Mouse (Mus musculus): ENCODE results near the gene Pou5f1.
A peak's percentile ranks its signal among the peaks of the same experiment; 100 is the strongest.

Gene Pou5f1

DNA sequence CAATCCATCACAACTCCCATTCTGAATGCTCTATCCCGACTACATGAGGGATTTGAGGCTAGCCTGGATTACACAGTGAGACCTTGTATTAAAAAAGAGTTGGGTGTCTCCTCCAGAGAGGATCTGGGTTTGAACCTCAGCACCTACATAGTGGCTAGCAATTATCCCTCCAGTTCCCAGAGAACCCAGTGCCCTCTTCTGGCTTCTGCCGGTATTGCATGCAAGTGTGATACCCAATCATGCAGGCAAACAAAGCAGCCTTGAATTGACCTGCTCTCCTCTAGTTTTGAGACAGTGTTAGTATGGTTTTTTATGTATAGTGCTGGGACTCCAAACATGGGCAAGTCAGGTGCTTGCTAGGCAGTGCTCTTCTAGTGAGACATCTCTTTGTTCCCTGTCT is 8.1 kb downstream of the Pou5f1 start:
- peak; percentile 66 for DNase-seq (ENCODE audit: low read depth)

GRCm38 (mm10) chr17:35514756-35515155 is 8.9 kb downstream of the Pou5f1 start:
- no peak for DNase-seq (ENCODE audit: low read depth)

DNA sequence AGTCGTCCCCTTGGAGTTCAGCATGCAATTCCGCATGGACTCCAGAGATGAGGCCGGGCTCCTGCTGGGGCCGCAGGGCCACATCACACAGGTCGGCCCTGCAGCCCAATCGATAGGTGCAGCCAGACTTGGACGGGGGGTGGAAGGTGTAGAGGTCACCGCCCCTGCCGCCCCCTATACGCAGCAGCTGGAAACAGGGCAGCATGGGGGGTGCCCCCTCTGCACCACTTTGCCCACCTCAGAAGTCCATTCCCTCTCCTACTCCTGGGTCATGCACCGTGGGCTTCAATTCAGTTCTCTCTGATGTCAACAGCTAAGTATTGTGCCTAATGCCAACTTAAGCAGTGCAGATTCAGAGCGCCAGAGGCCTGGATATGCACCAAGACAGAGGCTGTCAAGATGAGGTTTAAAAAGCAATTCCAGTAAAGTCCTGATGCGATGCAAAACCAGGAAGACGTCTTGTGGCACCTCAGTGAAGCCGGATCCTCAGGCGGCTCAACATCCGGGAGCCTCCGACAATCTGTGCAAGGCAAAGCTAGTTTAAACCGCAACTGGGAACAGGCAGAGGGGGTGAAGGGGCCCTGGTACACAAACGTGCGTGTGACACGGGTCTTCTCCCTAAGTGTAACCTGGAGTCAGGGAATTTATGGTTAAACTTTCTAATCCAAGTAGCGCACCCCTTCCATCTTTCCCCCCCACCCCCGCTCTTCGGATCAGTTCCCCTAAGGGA is 10.3 kb downstream of the Pou5f1 start:
- DNase-seq (ENCODE audit: low read depth), result no peak

GRCm38 (mm10) chr17:35516652-35517500 is 11.1 kb downstream of the Pou5f1 start, which contains the start of the genes Tcf19 and Cchcr1:
TSS of gene Tcf19 (minus strand) at chr17:35516824.
TSS of gene Cchcr1 (plus strand) at chr17:35517100.
- DNase-seq (ENCODE audit: low read depth), result peak; percentile 97

- DNase-seq (ENCODE audit: low read depth), result no peak
Measured at GRCm38 (mm10) chr17:35517526-35517925, 11.7 kb downstream of the Pou5f1 start.

GRCm38 (mm10) chr17:35524354-35524753 is 18.5 kb downstream of the Pou5f1 start:
- DNase-seq (ENCODE audit: low read depth), result no peak

DNA sequence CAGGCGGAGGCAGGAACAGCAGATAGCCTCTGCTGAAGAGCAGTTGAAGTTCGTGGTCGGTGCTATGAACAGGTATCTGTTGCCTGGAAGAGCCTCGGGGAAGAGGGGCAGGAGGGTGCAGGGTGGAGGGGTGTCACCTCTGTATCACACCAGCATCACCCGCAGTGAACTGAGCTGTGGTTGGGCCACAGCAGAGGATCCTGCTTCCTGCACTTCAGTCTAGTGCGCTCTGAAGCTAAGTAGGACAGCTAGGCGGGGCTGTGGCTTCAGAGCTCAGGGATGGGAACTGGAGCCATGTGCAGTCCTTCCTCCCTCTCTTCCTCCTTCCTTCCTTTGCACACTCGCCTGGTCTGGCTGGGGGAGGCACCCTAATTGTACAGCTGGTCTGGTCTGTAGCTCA is 20.8 kb downstream of the Pou5f1 start:
- no peak for DNase-seq (ENCODE audit: low read depth)

DNA sequence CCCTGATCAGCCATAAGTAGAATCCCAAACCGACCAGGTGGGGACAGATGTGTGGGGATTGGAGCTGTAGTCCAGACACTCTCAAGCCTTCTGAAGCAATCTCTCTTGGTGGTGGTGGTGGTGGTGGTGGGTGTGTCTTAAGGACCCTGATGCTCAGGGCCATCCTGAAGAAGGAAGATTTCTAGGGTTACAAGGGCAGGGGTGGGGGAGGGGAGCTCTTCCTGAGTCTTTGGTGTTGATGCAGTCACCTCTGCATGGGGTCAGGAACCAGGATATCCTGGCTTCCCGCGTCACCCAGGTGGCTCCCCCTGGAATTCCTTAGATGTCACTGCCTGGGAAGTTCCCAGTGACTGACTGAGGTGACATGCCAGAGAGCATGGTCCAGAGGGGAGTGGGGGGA is 26.5 kb downstream of the Pou5f1 start:
- no peak for DNase-seq (ENCODE audit: low read depth)

DNA sequence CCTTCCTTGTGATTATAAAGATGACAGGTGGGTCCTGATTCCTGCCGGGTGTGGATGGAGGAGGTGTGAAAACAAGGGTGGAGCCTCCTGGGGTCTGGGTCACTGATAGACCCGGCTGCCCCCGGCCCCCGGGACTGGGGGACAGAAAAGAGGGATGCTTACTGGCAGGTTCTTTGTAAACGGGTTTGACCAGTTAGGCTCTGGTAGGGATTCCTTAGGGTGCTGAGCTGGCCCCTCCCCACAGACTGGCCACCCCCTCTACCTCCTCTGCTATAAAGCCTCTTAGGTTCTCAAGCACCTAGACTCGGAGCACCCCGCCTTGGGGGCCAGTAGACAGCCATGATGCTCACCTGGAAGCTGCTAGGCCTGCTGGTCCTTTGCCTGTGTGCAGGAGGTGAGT is 27.1 kb downstream of the Pou5f1 start, which contains the start of gene Psors1c2:
Gene Psors1c2, plus strand, starts transcription at position 301 of the 400 bp plus-strand sequence.
- no peak for DNase-seq (ENCODE audit: low read depth)

GRCm38 (mm10) chr17:35534343-35534742 is 28.5 kb downstream of the Pou5f1 start:
- DNase-seq (ENCODE audit: low read depth), result peak; percentile 57

- no peak for DNase-seq (ENCODE audit: low read depth)
Measured at GRCm38 (mm10) chr17:35537421-35537820, 31.6 kb downstream of the Pou5f1 start.

- no peak for DNase-seq (ENCODE audit: low read depth)
Measured at GRCm38 (mm10) chr17:35538476-35538875, 32.7 kb downstream of the Pou5f1 start.

- DNase-seq (ENCODE audit: low read depth), result no peak
Measured at GRCm38 (mm10) chr17:35539540-35539939, 33.7 kb downstream of the Pou5f1 start.

- DNase-seq (ENCODE audit: low read depth), result no peak
Measured at GRCm38 (mm10) chr17:35542761-35543411, 37.1 kb downstream of the Pou5f1 start.

DNA sequence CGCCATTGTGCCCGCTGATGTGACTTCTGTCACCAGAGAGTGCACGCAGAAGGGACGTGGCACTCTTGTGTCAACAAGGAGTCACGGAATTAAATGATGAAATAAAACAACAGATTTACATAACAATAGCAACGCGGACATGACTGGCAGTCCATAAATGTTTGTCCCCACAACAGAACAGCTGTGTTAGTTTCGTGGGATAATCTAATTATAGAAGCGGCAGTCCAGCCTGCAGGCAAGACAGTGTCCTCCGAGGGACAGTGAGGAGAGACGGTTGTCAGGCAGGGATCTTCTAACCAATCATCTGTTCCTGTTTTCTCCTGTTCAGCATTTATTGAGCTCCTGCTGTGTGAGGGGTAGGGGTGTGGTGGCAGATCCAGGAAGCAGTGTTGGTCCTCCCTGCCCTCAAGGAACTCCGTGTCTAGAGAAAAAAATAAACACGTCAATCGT is 37.6 kb downstream of the Pou5f1 start:
- DNase-seq (ENCODE audit: low read depth), result no peak

DNA sequence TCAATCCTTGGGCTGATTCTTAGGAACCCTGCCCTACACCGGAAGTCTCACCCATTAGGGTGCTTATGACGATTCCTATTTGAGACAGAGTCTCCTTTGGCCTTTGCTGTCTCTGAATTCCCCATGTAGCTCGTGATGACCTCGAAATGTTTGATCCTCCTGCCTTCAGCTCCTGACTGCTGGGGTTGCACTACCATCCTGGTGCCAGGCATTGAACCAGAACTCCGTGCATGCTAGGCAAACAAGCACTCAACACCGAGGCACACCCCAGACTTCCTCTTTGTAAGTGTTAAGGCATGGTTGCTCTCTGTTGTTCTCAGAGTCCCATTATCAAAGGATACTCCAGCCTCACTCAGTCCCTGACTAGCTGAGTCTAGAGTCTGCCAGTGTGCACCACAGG is 38.2 kb downstream of the Pou5f1 start:
- DNase-seq (ENCODE audit: low read depth), result no peak

GRCm38 (mm10) chr17:35544680-35545079 is 38.9 kb downstream of the Pou5f1 start:
- DNase-seq (ENCODE audit: low read depth), result peak; percentile 28

DNA sequence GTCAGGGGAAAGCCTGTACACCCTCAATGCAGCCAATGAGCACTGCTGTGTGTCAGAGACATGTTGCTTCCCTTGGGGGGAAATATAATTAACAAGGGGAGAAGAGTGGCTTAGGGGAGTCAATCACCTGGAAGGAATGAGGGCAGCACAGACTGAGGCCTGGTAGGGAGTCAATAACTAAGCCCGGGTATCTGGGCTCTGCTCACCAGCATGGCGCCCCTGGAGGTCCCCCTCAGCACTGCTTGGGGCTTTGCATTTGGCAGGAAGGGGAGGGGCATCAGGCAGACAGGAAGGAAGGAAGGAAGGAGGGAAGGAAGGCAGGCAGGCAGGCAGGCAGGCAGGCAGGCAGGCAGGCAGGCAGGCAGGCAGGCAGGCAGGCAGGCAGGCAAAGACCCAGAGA is 41.6 kb downstream of the Pou5f1 start:
- DNase-seq (ENCODE audit: low read depth), result no peak

DNA sequence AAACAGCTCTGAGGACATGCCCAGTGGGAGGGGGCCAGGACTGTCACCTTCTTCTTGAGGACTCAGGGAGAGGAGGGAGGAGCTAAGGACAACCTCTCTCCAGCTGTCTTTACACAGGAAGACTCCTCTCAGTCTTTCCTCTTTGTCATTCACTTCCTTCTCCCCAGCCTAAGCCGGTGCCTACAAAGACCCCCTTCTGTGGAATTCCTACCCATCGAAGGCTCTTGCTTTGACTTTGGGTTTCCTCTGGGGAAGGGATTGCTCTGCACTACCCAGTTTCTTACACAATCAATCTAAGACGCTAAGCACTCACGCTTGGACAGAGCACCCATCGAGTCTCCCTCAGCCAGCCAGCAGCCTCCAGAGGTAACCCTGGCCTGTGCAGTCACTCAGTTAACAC is 42.8 kb downstream of the Pou5f1 start:
- no peak for DNase-seq (ENCODE audit: low read depth)

DNA sequence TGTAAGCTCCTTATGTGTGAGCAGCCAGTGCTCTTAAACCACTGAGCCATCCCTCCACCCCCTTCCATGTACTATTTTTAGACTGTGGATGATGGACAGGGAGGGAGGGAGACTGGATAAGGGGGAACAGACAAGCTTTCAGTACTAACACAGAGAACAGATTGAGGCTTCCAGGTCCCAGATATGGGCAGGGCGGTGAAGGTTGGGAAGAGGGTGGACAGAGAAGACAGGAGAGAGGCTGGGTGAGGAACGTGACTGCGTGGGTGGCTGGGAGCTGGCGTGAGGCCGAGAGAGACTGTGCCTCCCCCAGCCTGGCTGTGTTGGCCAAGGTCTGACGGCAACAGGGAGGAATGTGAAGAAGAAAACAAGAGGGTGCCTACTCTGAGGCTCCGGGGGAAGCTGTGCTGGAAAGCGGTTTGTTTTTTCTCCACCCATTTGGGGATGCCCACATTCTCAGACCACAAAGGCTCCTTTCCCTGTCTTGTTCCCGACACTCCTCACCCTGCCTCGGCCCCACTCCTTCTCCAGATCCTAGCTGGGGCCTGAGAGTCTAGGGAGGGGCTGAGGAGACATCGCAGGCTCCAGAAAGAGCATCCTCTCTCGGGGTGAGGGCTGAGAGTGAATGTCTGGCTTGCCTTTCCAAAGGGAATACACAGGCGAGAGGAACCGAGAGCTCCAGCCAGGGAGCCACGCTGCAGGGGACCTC is 43.8 kb downstream of the Pou5f1 start:
- no peak for DNase-seq (ENCODE audit: low read depth)

DNA sequence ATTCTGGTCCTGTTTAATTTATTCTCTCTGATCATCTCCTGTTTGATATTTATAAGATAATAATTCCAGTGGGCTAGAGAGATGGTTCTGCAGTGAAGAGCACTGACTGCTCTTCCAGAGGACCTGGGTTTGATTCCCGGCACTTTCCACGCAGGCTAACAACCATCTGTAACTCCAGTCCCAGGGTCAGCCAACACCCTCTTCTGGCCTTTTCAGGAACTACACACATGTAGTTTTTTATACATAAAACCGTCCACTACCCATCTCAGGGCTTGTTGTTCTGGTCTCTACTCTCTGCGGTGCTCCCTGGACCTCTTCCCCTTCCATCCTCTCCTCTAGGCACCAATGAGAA is 44.3 kb downstream of the Pou5f1 start:
- DNase-seq (ENCODE audit: low read depth), result no peak

GRCm38 (mm10) chr17:35550871-35551270 is 45.1 kb downstream of the Pou5f1 start:
- DNase-seq (ENCODE audit: low read depth), result no peak
